Mouse (Mus musculus) intestine, postnatal 0 days (tissue): Measurements from ENCODE around the gene Tead4. TPM values are rescaled to one million over a fixed set of nuclear protein-coding genes. Genes with fewer than 3 reads are reported as not detected.
"Not testable (repeated sequence)": the region's sequence is repeated elsewhere in the genome, so short reads cannot be mapped to it uniquely, and the experiment has no call there.

Source experiments
- ATAC-seq: fragments of 200-750 bp; cut with Nextera tagmentation; 2 replicates; pipeline ENCODE4 v1.8.0; 2017; ENCODE audit warnings: mild to moderate bottlenecking, moderate TSS enrichment, moderate library complexity
- H3K27ac ChIP-seq: fragments of 300-500 bp; sonication (generic); 2 replicates; pipeline ENCODE4 v1.5.1; 2014; ENCODE audit warnings: mild to moderate bottlenecking, low read depth, low read length, moderate library complexity
- H3K27me3 ChIP-seq: fragments of 300-500 bp; sonication (generic); replicated peaks from 2 replicates; pipeline ENCODE4 v1.6.1; 2014; ENCODE audit warnings: low read length, mixed read lengths; ENCODE audit not compliant: control insufficient read depth, insufficient read depth
- H3K36me3 ChIP-seq: fragments of 300-500 bp; sonication (generic); 2 replicates; pipeline ENCODE4 v1.6.1; 2014; ENCODE audit warnings: mild to moderate bottlenecking, moderate library complexity; ENCODE audit not compliant: control insufficient read depth, insufficient read depth
- H3K4me1 ChIP-seq: fragments of 300-500 bp; sonication (generic); replicated peaks from 2 replicates; pipeline ENCODE4 v1.6.1; 2014; ENCODE audit warnings: antibody characterized with exemption, low read length, mixed read lengths; ENCODE audit not compliant: control insufficient read depth, insufficient read depth
- H3K4me2 ChIP-seq: fragments of 300-500 bp; sonication (generic); replicated peaks from 2 replicates; pipeline ENCODE4 v1.6.1; 2014; ENCODE audit warnings: low read depth, mild to moderate bottlenecking, moderate library complexity
- H3K4me3 ChIP-seq: fragments of 300-500 bp; sonication (generic); 2 replicates; pipeline ENCODE4 v1.5.1; 2014; ENCODE audit warnings: low read depth, low read length
- H3K9ac ChIP-seq: fragments of 300-500 bp; sonication (generic); 2 replicates; pipeline ENCODE4 v1.6.1; 2014; ENCODE audit warnings: mild to moderate bottlenecking, low read depth, low read length
- H3K9me3 ChIP-seq: fragments of 300-500 bp; sonication (generic); 2 replicates; pipeline ENCODE4 v1.6.1; 2016; ENCODE audit warnings: mixed run types; ENCODE audit not compliant: control insufficient read depth
- CTCF ChIP-seq: sonication (generic); IDR thresholded peaks from 2 replicates; pipeline ENCODE4 v1.5.1; 2016; ENCODE audit warnings: low read depth, mild to moderate bottlenecking, control low read depth, antibody characterized with exemption, moderate library complexity
- WGBS: fragments of 180-500 bp; shearing (Covaris S2); extraction: QIAGEN DNeasy Blood & Tissue Kit; methylation state at CpG from one replicate; pipeline ENCODE4 v1.1.7; 2014; 5-methylcytosine and 5-hydroxymethylcytosine counted together
- polyA plus RNA-seq: library from polyadenylated mRNA; unstranded; fragments of >200 nt; fragmentation: Nextera tagmentation; extraction: Ambion mirVana; gene quantifications from 2 replicates; pipeline ENCODE4 v1.2.1, GENCODE M21; 2015

Tead4 gene
- polyA plus RNA-seq, 1 experiment from 2014 or later, result 1.5 TPM

- H3K4me2 ChIP-seq, result no peak overlapping the region
- H3K9me3 ChIP-seq, result no peaks in the 10 kb centered on the region
- no peak overlapping the region for H3K27ac ChIP-seq
- H3K4me3 ChIP-seq, result no peak overlapping the region
- no peak for TF ChIP-seq CTCF
- H3K36me3 ChIP-seq, result no peaks in the 10 kb centered on the region
- no peak for ATAC-seq
- no peak overlapping the region for H3K9ac ChIP-seq
- no peaks in the 10 kb centered on the region for H3K27me3 ChIP-seq
- WGBS, result 49% methylated on average over 4 of the region's 4 CpGs
- no peaks in the 10 kb centered on the region for H3K4me1 ChIP-seq
Observed at GRCm38 (mm10) chr6:128225009-128225845, 75.4 kb downstream of the Tead4 start.

- Histone ChIP-seq H3K9ac (no peak overlapping the region), H3K27ac (no peak overlapping the region), H3K4me3 (no peak overlapping the region), H3K9me3 (no peaks in the 10 kb centered on the region), H3K4me1 (no peaks in the 10 kb centered on the region), H3K4me2 (no peak overlapping the region), H3K27me3 (no peaks in the 10 kb centered on the region), H3K36me3 (no peaks in the 10 kb centered on the region)
- TF ChIP-seq CTCF, result no peak
- no peak for ATAC-seq
Observed at GRCm38 (mm10) chr6:128223159-128223558, 77.5 kb downstream of the Tead4 start.

- not testable (repeated sequence) for ATAC-seq, H3K27ac ChIP-seq, H3K36me3 ChIP-seq, H3K4me1 ChIP-seq, H3K9me3 ChIP-seq, H3K4me3 ChIP-seq, H3K4me2 ChIP-seq, H3K27me3 ChIP-seq, H3K9ac ChIP-seq
- WGBS, result 91% methylated on average over 4 of the region's 4 CpGs
Observed at GRCm38 (mm10) chr6:128215004-128215403, 85.6 kb downstream of the Tead4 start.

- H3K27me3 ChIP-seq, ATAC-seq, H3K4me1 ChIP-seq, H3K9me3 ChIP-seq, H3K9ac ChIP-seq, H3K4me3 ChIP-seq, H3K27ac ChIP-seq, H3K4me2 ChIP-seq, H3K36me3 ChIP-seq: not testable (repeated sequence)
- WGBS, result 100% methylated on average over 1 of the region's 1 CpGs
Observed at GRCm38 (mm10) chr6:128209199-128209598, 91.4 kb downstream of the Tead4 start.

- Histone ChIP-seq H3K9me3 (no peaks in the 10 kb centered on the region), H3K27me3 (no peaks in the 10 kb centered on the region), H3K36me3 (no peaks in the 10 kb centered on the region), H3K4me1 (no peaks in the 10 kb centered on the region), H3K4me3 (no peak overlapping the region), H3K27ac (no peak overlapping the region), H3K9ac (no peak overlapping the region), H3K4me2 (no peak overlapping the region)
- 86% methylated on average over 8 of the region's 8 CpGs for WGBS
- ATAC-seq, result no peak
- TF ChIP-seq CTCF, result no peak
Observed at GRCm38 (mm10) chr6:128208491-128209170, 92.0 kb downstream of the Tead4 start.

GRCm38 (mm10) chr6:128203557-128203956, 97.1 kb downstream of the Tead4 start:
- WGBS, result 68% methylated on average over 1 of the region's 1 CpGs
- no peak for ATAC-seq
- Histone ChIP-seq H3K4me2 (no peak overlapping the region), H3K4me3 (no peak overlapping the region), H3K4me1 (no peaks in the 10 kb centered on the region), H3K36me3 (no peaks in the 10 kb centered on the region), H3K27ac (no peak overlapping the region), H3K27me3 (no peaks in the 10 kb centered on the region), H3K9ac (no peak overlapping the region), H3K9me3 (no peaks in the 10 kb centered on the region)
- TF ChIP-seq CTCF, result no peak
